Mouse (Mus musculus) MEL (cell line): ENCODE measurements around the gene BC030870. TPM values are rescaled to one million over a fixed set of nuclear protein-coding genes. Genes with fewer than 3 reads are reported as not detected.

Experiments
- DNase-seq: peaks from one replicate; pipeline ENCODE4 v3.0.0; 2011; ENCODE audit warnings: low read depth, low spot score
- H3K27ac ChIP-seq: 2 replicates; pipeline ENCODE4 v1.5.1; 2012; ENCODE audit warnings: low read depth, mild to moderate bottlenecking, control low read depth, low read length, moderate library complexity; ENCODE audit not compliant: control insufficient read depth
- H3K27me3 ChIP-seq, 2 experiments: fragments of 150-350 bp in 1 of 2; sonication (generic) in 1 of 2; 2 replicates each; pipeline ENCODE4 v1.6.1; 2012; ENCODE audit warnings: low read length in 2 of 2, mild to moderate bottlenecking in 2 of 2, improper control_type of control experiment in 1 of 2, moderate library complexity in 1 of 2; ENCODE audit not compliant: insufficient read depth in 2 of 2, control insufficient read depth in 1 of 2
- H3K36me3 ChIP-seq, 2 experiments: 2 replicates each; pipeline ENCODE4 v1.6.1; 2012 to 2014; ENCODE audit warnings: low read length in 2 of 2, improper control_type of control experiment in 1 of 2, inconsistent platforms in 1 of 2, mild to moderate bottlenecking in 1 of 2; ENCODE audit not compliant: insufficient read depth in 2 of 2, control insufficient read depth in 1 of 2
- H3K4me1 ChIP-seq, 2 experiments: fragments of 150-350 bp in 1 of 2; sonication (generic) in 1 of 2; 2 replicates each; pipeline ENCODE4 v1.6.1; 2012; ENCODE audit warnings: low read length in 2 of 2, improper control_type of control experiment in 1 of 2, mild to moderate bottlenecking in 1 of 2; ENCODE audit not compliant: insufficient read depth in 2 of 2, control insufficient read depth in 1 of 2
- H3K4me3 ChIP-seq, 2 experiments: fragments of 150-350 bp in 1 of 2; sonication (generic) in 1 of 2; 2 replicates each; pipeline ENCODE4 v1.5.1; 2012; ENCODE audit warnings: low read depth in 2 of 2, low read length in 2 of 2, mild to moderate bottlenecking in 2 of 2, moderate library complexity in 2 of 2, control low read depth in 1 of 2, improper control_type of control experiment in 1 of 2; ENCODE audit not compliant: control insufficient read depth in 1 of 2, insufficient read depth in 1 of 2
- H3K79me2 ChIP-seq: 2 replicates; pipeline ENCODE4 v1.6.1; 2012; ENCODE audit warnings: mild to moderate bottlenecking, low read length, moderate library complexity; ENCODE audit not compliant: control insufficient read depth, poor library complexity, insufficient read depth
- H3K9ac ChIP-seq: 2 replicates; pipeline ENCODE4 v1.6.1; 2012; ENCODE audit warnings: low read depth, mild to moderate bottlenecking, control low read depth, low read length, moderate library complexity; ENCODE audit not compliant: control insufficient read depth, poor library complexity, severe bottlenecking
- H3K9me3 ChIP-seq: fragments of 150-350 bp; sonication (generic); replicated peaks from 2 replicates; pipeline ENCODE4 v1.6.1; 2012; ENCODE audit warnings: mild to moderate bottlenecking, low read length, improper control_type of control experiment, moderate library complexity; ENCODE audit not compliant: insufficient read depth
- CHD1 ChIP-seq: IDR thresholded peaks from 2 replicates; pipeline ENCODE4 v1.6.1; 2012; ENCODE audit warnings: low read depth, mild to moderate bottlenecking, inconsistent platforms, low read length, improper control_type of control experiment
- CHD2 ChIP-seq: IDR thresholded peaks from 2 replicates; pipeline ENCODE4 v1.6.1; 2011; ENCODE audit warnings: low read length, improper control_type of control experiment
- ELF1 ChIP-seq: IDR thresholded peaks from 2 replicates; pipeline ENCODE4 v1.6.1; 2014; ENCODE audit warnings: low read depth, mild to moderate bottlenecking, inconsistent platforms, low read length, improper control_type of control experiment, moderate library complexity
- GABPA ChIP-seq: IDR thresholded peaks from 2 replicates; pipeline ENCODE4 v1.6.1; 2012; ENCODE audit warnings: low read depth, mild to moderate bottlenecking, inconsistent platforms, low read length, improper control_type of control experiment, moderate library complexity
- MAFK ChIP-seq: IDR thresholded peaks from 2 replicates; pipeline ENCODE4 v1.6.1; 2011; ENCODE audit warnings: low read depth, mild to moderate bottlenecking, low read length, improper control_type of control experiment, borderline replicate concordance
- MAX ChIP-seq: IDR thresholded peaks from 2 replicates; pipeline ENCODE4 v1.6.1; 2011; ENCODE audit warnings: low read length, improper control_type of control experiment
- MEF2A ChIP-seq: IDR thresholded peaks from 2 replicates; pipeline ENCODE4 v1.6.1; 2014; ENCODE audit warnings: low read depth, mild to moderate bottlenecking, inconsistent platforms, low read length, improper control_type of control experiment; ENCODE audit not compliant: poor library complexity, insufficient replicate concordance, severe bottlenecking; ENCODE audit errors: extremely low read depth
- NELFE ChIP-seq: IDR thresholded peaks from 2 replicates; pipeline ENCODE4 v1.6.1; 2011; ENCODE audit warnings: low read depth, low read length, improper control_type of control experiment
- POLR2AphosphoS2 ChIP-seq: IDR thresholded peaks from 2 replicates; pipeline ENCODE4 v1.6.1; 2011; ENCODE audit warnings: low read length, improper control_type of control experiment
- RAD21 ChIP-seq: IDR thresholded peaks from 2 replicates; pipeline ENCODE4 v1.6.1; 2011; ENCODE audit warnings: mild to moderate bottlenecking, low read depth, low read length, improper control_type of control experiment
- RCOR1 ChIP-seq: IDR thresholded peaks from 2 replicates; pipeline ENCODE4 v1.6.1; 2012; ENCODE audit warnings: low read depth, mild to moderate bottlenecking, inconsistent platforms, low read length, improper control_type of control experiment
- SMC3 ChIP-seq: IDR thresholded peaks from 2 replicates; pipeline ENCODE4 v1.6.1; 2011; ENCODE audit warnings: low read depth, low read length, improper control_type of control experiment
- TCF12 ChIP-seq: IDR thresholded peaks from 2 replicates; pipeline ENCODE4 v1.6.1; 2014; ENCODE audit warnings: low read depth, mild to moderate bottlenecking, inconsistent platforms, low read length, improper control_type of control experiment, moderate library complexity
- USF1 ChIP-seq: IDR thresholded peaks from 2 replicates; pipeline ENCODE4 v1.6.1; 2014; ENCODE audit warnings: low read depth, mild to moderate bottlenecking, inconsistent platforms, low read length, improper control_type of control experiment, moderate library complexity
- polyA plus RNA-seq, 2 experiments: library from polyadenylated mRNA; stranded (reverse) in 1 of 2; unstranded in 1 of 2; fragments of >175 nt in 1 of 2; fragments of >200 nt in 1 of 2; gene quantifications; 2 replicates each; pipeline versions ENCODE4 v1.2.1 to v1.2.4; 2012; ENCODE audit warnings: low replicate concordance in 2 of 2, low read depth in 1 of 2; ENCODE audit not compliant: insufficient read length in 2 of 2, insufficient read depth in 1 of 2, missing spikeins in 1 of 2
- total RNA-seq: library from RNA; depleted of rRNA; stranded (reverse); fragments of 300-350 nt; gene quantifications from 2 replicates; pipeline ENCODE4 v1.2.3, GENCODE M21; 2012; rRNA removed

The BC030870 gene
- total RNA-seq (not detected in 2 replicates), polyA plus RNA-seq (not detected)

- Histone ChIP-seq H3K9me3 (no peaks in the 10 kb centered on the region), H3K79me2 (no peaks in the 10 kb centered on the region), H3K27ac (no peak within 1 kb of the TSS)
- TF ChIP-seq MEF2A (no peak), GABPA (no peak), USF1 (no peak), MAX (no peak), RCOR1 (no peak), TCF12 (no peak), CHD1 (no peak), NELFE (no peak), MAFK (no peak), POLR2AphosphoS2 (no peak), SMC3 (no peak)
- TF ChIP-seq, all 39 proteins: peak for 0
- Histone ChIP-seq H3K36me3 (no peaks in the 10 kb centered on the region), H3K9ac (no peak within 1 kb of the TSS), H3K4me3 (no peak within 1 kb of the TSS), H3K27me3 (no peaks in the 10 kb centered on the region), H3K4me1 (no peaks in the 10 kb centered on the region)
- DNase-seq, result no peak
These were observed at the start of gene BC030870 for GRCm38 (mm10) chr8:65129199-65129788. BC030870 (minus strand) TSS chr8:65129563.

- DNase-seq, result no peak
- H3K79me2 ChIP-seq, result no peaks in the 10 kb centered on the region
- TF ChIP-seq TCF12 (no peak), ELF1 (no peak), CHD2 (no peak), RAD21 (no peak), MAFK (no peak)
- TF ChIP-seq, all 39 proteins: peak for 0
- Histone ChIP-seq H3K27ac (no peak overlapping the region), H3K9me3 (no peaks in the 10 kb centered on the region), H3K4me3 (no peak overlapping the region), H3K9ac (no peak overlapping the region), H3K4me1 (no peaks in the 10 kb centered on the region), H3K27me3 (no peaks in the 10 kb centered on the region), H3K36me3 (no peaks in the 10 kb centered on the region)
These were observed 45.5 kb upstream of the BC030870 start for GRCm38 (mm10) chr8:65174746-65175476.
